Mouse (Mus musculus) erythroblast, embryonic 14.5 days (primary cell): ENCODE measurements around the gene Bbip1. TPM values are rescaled to one million over a fixed set of nuclear protein-coding genes. Genes with fewer than 3 reads are reported as not detected.
"Not testable (repeated sequence)": the region's sequence is repeated elsewhere in the genome, so short reads cannot be mapped to it uniquely, and the experiment has no call there.

Experiments used
- H3K27me3 ChIP-seq: 2 replicates; pipeline ENCODE4 v1.6.1; 2012; ENCODE audit warnings: inconsistent platforms; ENCODE audit not compliant: control insufficient read depth
- H3K36me3 ChIP-seq: 2 replicates; pipeline ENCODE4 v1.6.1; 2012; ENCODE audit warnings: mild to moderate bottlenecking, inconsistent platforms; ENCODE audit not compliant: control insufficient read depth
- H3K4me1 ChIP-seq: 2 replicates; pipeline ENCODE4 v1.6.1; 2012; ENCODE audit warnings: inconsistent platforms; ENCODE audit not compliant: control insufficient read depth
- H3K4me3 ChIP-seq: replicated peaks from 2 replicates; pipeline ENCODE3; 2012; ENCODE audit warnings: moderate library complexity, mild to moderate bottlenecking, inconsistent platforms
- H3K9me3 ChIP-seq: 2 replicates; pipeline ENCODE4 v1.6.1; 2012; ENCODE audit warnings: low read length, inconsistent platforms, mixed read lengths; ENCODE audit not compliant: control insufficient read depth
- GATA1 ChIP-seq: IDR thresholded peaks from 2 replicates; pipeline ENCODE4 v1.6.1; 2012; ENCODE audit warnings: low read length, inconsistent platforms, mixed read lengths
- TAL1 ChIP-seq: IDR thresholded peaks from 3 replicates; pipeline ENCODE4 v1.6.1; 2012; ENCODE audit warnings: low read length, inconsistent platforms, mixed read lengths
- polyA plus RNA-seq: library from polyadenylated mRNA; stranded (reverse); fragments of >175 nt; gene quantifications from 2 replicates; pipeline ENCODE4 v1.2.3, GENCODE M21; 2012

Gene Bbip1
- polyA plus RNA-seq, 1 experiment, result 0.66 TPM

DNA sequence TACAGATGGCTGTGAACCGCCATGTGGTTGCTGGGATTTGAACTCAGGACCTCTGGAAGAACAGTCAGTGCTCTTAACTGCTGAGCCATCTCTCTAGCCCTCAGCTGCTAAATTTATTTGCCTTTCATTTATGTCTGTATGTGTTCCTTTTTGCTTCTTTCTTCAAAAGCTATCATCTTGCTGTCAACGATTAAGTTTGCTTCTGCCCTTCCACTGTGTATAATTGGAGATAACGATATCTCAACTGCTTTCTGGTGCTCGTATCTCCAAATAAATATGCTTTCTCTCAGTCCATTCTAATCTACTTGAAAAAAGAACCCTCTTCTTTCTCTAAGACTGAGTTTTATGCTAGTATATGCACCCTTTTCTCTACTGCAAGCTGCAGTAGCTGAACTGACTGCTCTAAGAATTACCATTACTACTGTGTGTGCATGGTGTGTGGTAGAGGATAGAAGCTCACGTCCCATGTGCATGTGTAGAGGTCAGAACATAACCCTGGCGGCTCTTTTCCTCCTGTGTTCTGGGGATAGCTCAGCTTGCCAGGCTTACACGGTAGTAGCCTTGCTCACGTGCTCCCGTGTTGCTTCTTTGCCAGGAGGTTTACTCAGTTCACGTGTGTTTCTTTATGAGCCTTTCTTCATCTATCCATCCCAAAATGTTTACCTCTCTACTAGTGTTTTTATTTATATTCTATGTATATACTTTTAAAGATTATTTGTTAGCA, 20.6 kb upstream of the Bbip1 start:
- Histone ChIP-seq H3K27me3 (no peaks in the 10 kb centered on the region), H3K4me3 (peak overlapping the region; percentile 47), H3K36me3 (peaks cover 9% of the 10 kb centered on the region), H3K4me1 (peaks cover 48% of the 10 kb centered on the region), H3K9me3 (no peaks in the 10 kb centered on the region)
- TF ChIP-seq TAL1 (no peak), GATA1 (0 out of 2 replicates have a peak, but pooled peaks have one; percentile 24)

DNA sequence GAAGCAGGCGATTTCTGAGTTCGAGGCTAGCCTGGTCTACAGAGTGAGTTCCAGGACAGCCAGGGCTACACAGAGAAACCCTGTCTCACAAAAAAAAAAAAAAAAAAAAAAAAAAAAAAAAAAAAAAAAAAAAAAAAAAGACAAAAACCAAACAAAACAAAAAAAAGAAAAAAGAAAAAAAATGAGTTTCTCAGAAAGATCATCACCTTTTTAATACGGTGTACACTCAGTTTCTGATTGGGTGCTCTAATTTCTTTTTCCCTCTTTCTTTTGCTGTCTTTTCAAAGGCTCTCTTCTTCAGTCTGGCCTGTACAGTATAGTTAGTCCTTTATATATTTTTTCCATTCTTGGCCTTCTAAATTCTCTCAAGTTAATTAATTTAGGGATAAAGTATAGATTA, 19.9 kb upstream of the Bbip1 start:
- not testable (repeated sequence) for H3K36me3 ChIP-seq, H3K9me3 ChIP-seq, H3K4me3 ChIP-seq, H3K27me3 ChIP-seq
- H3K4me1 ChIP-seq, result peaks cover 43% of the 10 kb centered on the region

DNA sequence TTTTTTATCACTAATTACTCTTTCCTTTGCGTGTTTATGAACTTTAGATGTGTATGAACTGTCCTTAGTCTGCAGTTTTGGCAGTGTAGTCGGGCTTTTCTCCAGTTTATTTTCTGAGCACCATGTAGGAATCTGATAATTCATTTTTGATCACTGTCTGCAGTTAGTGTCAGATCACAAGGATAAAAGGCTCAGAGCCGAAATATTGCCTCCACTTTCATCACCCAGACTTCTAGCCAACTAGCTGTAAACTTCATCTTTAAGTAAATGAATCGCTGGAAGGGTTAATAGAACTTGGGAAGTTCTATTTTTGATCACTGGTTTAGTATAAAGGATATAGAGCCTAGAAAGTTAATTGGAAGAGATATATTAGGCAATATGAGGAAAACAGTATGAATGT, 18.1 kb upstream of the Bbip1 start:
- Histone ChIP-seq H3K4me1 (peaks cover 41% of the 10 kb centered on the region), H3K36me3 (peaks cover 6% of the 10 kb centered on the region), H3K4me3 (no peak overlapping the region), H3K9me3 (no peaks in the 10 kb centered on the region), H3K27me3 (no peaks in the 10 kb centered on the region)
- TF ChIP-seq TAL1 (no peak), GATA1 (no peak)

DNA sequence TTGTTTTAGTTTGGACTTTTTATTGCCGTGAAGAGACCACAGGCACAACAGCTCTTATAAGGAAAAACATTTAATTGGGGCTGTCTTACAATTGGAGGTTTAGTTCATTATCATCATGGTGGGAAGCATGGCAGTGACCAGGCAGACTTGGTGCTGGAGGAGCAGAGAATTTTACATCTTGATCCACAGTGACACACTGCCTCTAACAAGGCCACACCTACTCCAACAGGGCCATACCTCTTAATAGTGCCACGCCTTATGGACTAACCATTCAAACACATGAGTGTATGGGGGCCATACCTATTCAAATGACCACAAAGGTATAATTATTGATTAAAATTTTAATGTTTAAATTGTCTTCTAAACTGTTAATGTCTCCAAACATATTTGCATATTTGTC, 13.1 kb upstream of the Bbip1 start:
- Histone ChIP-seq H3K27me3 (no peaks in the 10 kb centered on the region), H3K4me1 (peaks cover 31% of the 10 kb centered on the region), H3K4me3 (no peak overlapping the region), H3K36me3 (peaks cover 5% of the 10 kb centered on the region), H3K9me3 (no peaks in the 10 kb centered on the region)
- TF ChIP-seq GATA1, result no peak
- TF ChIP-seq TAL1, result no peak

DNA sequence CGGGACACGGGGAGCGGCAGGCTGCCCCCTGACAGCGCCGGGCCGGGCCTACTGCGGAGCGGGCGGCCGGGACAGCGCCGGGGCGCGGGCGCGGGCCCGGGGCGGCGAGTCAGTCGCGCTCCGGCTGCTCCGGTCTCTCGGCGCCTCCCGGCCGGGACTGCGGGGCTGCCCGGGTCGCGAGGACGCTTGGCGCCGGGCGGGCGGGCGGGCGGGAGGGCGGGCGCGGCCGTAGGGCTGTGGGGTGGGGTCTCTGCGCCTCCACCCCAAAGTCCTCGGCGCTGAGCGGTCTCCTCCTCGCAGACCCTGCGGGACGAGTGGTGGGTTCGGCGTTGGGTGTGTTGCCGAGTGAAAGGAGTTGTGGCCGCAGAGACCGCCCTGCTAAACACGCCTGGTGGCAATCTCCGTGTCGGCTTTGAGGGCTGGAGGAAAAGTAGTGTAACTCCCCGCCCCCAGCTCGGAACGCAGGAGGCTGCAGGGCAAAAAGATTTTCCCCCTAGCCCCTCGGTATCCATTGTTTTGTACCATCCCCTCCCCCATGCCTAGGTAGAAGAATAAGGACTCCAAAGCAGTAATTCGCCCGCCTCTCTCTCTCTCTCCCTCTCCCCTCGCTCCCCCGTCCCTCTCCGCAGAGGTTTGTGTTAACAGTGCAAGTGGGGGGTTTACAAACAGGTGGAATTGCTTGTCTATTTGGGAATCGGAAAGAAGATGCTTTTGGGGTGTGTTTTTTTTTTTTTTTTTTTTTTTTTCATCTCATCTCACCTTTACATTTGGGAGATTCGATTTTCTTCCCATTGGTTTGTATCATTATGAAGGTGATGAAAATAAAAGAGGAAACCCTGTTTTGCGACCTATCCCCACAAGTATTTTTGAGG, 980 bp upstream of the Bbip1 start:
- Histone ChIP-seq H3K36me3 (peaks cover 21% of the 10 kb centered on the region), H3K9me3 (no peaks in the 10 kb centered on the region), H3K27me3 (no peaks in the 10 kb centered on the region), H3K4me3 (peak overlapping the region; percentile 73), H3K4me1 (peaks cover 55% of the 10 kb centered on the region)
- TF ChIP-seq TAL1, result no peak
- no peak for TF ChIP-seq GATA1

DNA sequence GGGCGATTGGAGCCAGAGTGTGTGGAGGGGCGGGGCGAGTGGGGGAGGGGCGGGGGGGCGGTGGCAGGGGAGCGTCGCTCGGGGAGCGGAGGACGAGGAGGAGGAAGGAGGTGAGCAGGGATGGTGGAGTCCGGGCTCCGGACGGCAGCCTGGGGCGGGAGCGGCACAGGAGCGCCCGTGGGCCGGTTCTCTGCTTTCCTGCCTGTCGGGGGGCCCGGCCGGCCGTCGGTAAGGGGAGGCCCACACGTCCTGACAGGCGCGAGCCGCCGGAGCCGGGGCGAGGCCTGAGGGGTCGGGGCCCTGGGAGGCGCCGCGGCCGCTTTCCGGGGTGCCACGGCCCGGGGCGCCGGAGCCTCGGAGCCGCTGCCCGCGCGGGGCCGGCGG, 351 bp upstream of the Bbip1 start:
- TF ChIP-seq TAL1, result no peak
- no peak for TF ChIP-seq GATA1
- peaks cover 57% of the 10 kb centered on the region for H3K4me1 ChIP-seq
- H3K9me3 ChIP-seq, result no peaks in the 10 kb centered on the region
- H3K27me3 ChIP-seq, result no peaks in the 10 kb centered on the region
- peaks cover 23% of the 10 kb centered on the region for H3K36me3 ChIP-seq
- peak overlapping the region; percentile 73 for H3K4me3 ChIP-seq

DNA sequence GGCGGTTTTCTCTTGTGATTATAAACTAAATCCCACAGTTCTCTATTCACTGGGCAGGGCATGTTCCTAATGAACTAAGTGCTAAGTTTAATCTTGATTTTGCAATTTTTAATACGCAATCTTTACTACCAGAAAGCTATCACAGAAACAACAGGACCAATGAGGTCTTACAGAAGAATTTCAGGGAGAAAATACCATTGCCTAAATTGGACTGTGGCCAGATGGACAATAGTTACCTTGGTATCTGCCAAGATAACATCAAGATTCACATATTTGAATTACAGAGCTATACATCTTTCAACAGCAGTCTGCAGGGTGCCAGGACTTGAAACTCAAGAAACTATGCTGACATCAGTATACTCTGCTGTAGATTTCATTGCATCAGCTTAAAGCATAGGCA, 2.1 kb downstream of the Bbip1 start:
- H3K36me3 ChIP-seq, result peaks cover 39% of the 10 kb centered on the region
- no peaks in the 10 kb centered on the region for H3K9me3 ChIP-seq
- peaks cover 52% of the 10 kb centered on the region for H3K4me1 ChIP-seq
- no peak for TF ChIP-seq TAL1
- no peak for TF ChIP-seq GATA1
- no peak overlapping the region for H3K4me3 ChIP-seq
- no peaks in the 10 kb centered on the region for H3K27me3 ChIP-seq

DNA sequence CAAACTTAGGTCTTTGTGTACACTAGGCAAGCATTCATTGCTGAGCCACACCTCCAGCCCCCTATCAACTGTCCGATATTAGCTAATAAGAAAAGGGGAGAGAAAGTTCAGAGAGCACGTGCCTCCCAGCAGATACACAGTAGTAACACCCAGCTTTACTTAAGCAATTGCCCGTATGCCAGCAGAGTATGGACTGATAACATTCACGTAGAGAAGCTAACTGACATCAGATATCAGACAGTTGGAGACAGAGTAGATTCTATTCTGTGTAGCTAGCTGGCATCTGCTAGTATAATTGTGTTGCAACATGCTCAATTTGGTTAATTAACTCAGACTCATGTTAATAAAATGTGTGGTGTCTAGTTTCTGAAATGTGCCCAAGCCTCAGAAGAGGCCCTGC, 3.3 kb downstream of the Bbip1 start:
- H3K36me3 ChIP-seq, result peaks cover 46% of the 10 kb centered on the region
- TF ChIP-seq GATA1, result no peak
- no peak for TF ChIP-seq TAL1
- H3K4me1 ChIP-seq, result peaks cover 46% of the 10 kb centered on the region
- no peaks in the 10 kb centered on the region for H3K27me3 ChIP-seq
- H3K9me3 ChIP-seq, result no peaks in the 10 kb centered on the region
- no peak overlapping the region for H3K4me3 ChIP-seq

DNA sequence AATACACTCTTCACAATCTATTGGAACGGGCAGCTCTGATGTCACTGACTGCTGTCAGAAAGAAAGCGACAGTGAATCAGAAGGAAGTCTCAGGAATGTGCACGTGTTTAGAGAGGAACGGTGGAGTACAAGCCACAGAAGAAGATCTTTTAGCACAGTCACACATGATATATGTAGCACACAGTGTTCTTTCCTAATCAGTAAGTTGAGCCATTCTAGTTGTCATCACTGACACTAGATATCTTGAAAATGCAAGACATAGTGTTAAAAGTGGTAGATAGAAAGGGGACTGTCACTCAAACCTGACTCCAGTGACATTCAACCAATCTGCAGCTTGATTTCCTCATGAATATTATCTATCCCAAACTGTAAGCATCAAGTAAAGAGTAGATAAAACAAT, 5.0 kb downstream of the Bbip1 start:
- no peak overlapping the region for H3K4me3 ChIP-seq
- peaks cover 38% of the 10 kb centered on the region for H3K4me1 ChIP-seq
- peaks cover 50% of the 10 kb centered on the region for H3K36me3 ChIP-seq
- TF ChIP-seq GATA1, result no peak
- TF ChIP-seq TAL1, result no peak
- no peaks in the 10 kb centered on the region for H3K27me3 ChIP-seq
- no peaks in the 10 kb centered on the region for H3K9me3 ChIP-seq
